Mouse (Mus musculus): ENCODE data around the gene Slc25a25. TPM values are rescaled to one million over a fixed set of nuclear protein-coding genes. Genes with fewer than 3 reads are reported as not detected.

The Slc25a25 gene
- polyA plus RNA-seq, 1 experiment: 11.2 TPM

DNA sequence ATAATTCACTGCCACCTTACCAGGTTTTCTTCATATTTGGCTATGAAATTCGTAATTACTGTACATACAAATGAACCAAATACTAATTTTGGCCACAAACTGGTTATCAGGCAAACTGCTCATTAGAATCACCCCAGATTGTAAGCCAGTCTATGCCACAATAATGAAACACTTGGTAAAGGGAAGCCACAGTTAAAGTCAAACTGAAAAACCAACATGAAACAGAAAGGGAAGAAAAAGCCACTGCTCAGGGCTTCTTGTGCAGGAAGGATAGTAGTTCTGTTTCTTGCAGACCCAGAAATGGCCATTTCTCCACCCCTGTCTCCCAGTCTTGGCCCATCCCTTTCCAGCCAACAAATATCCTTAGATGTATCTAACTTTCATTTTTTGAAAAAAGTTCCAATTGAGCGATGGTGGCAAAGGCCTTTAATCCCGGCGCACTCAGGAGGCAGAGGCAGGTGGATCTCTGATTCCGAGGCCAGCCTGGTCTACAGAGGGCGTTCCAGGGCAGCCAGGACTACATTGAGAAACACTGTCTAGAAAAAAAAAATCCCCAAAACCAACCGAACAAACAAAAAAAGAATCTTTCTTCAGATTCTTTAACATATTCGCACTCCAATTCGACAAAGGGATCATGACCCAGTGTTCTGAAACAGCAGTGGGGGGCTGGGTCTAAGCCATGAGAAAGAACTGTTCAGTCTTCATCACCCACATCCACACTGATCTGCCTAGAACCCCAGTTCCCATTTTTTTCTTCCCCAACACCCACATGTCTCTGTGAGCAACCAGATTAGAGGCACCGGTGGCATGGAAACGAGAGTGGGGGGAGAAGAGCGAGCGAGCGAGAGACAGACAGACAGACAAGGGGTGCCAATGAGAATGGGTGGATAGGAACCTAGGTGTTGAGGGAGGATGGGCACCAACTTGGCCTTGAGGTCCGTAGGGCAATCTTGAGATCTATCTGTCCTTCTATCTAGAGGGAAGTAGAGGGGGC lies 1.2 kb downstream of the Slc25a25 start, which contains the start of gene Naif1:
Gene Naif1 (plus strand): TSS at position 697 of the 994 bp plus-strand sequence.
- H3K36me3 ChIP-seq (ENCODE audit: control insufficient read depth, insufficient read depth): peaks cover 9% of the 10 kb centered on the region
- peak within 1 kb of the TSS; percentile 67 for H3ac ChIP-seq (ENCODE audit: control insufficient read depth, insufficient read length, low read depth)
- H3K79me2 ChIP-seq (ENCODE audit: control insufficient read depth, insufficient read depth): peaks cover 82% of the 10 kb centered on the region
- peak within 1 kb of the TSS; percentile 66 for H3K4me3 ChIP-seq (ENCODE audit: insufficient read depth, poor library complexity, severe bottlenecking)
- peaks cover 39% of the 10 kb centered on the region for H3K79me3 ChIP-seq (ENCODE audit: low read depth)
- H3K27me3 ChIP-seq (ENCODE audit: control insufficient read depth, insufficient read depth, insufficient read length): no peaks in the 10 kb centered on the region
- TF ChIP-seq CEBPB (IDR thresholded peaks at IDR 0.05; ENCODE audit: low read depth) (no peak), MYOG (IDR thresholded peaks at IDR 0.05; ENCODE audit: control insufficient read depth, extremely low read depth, insufficient read length) (no peak), MYOD1 (IDR thresholded peaks at IDR 0.05; ENCODE audit: control insufficient read depth, insufficient read length, low read depth) (no peak), FOSL1 (IDR thresholded peaks at IDR 0.05; ENCODE audit: insufficient read depth, low read length, poor library complexity, severe bottlenecking) (no peak), CTCF (IDR thresholded peaks at IDR 0.05; ENCODE audit: control insufficient read depth, insufficient read depth, insufficient read length) (no peak), MAX (IDR thresholded peaks at IDR 0.05) (no peak), USF1 (IDR thresholded peaks at IDR 0.05; ENCODE audit: low read depth) (no peak)

DNA sequence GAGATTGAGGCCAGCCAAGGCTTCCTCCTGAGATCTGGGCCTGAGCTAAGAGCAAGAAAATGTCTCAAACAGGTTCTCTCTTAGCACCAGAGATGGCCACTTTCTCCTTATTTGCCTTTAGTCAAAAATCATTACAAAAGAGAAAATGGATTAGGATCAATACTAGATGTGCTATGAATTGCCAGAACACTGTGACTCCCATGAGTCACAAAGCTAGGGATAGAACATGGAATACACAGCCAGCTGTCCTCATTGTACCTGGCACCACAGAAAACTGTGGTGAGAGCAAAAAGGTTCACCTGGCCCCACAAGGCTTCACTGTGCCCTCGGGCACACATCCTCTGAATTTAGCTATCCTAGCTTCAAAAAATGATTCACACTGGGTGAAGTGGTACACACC lies 2.8 kb downstream of the Slc25a25 start:
- peaks cover 15% of the 10 kb centered on the region for H3K36me3 ChIP-seq (ENCODE audit: control insufficient read depth, insufficient read depth)
- no peak overlapping the region for H3ac ChIP-seq (ENCODE audit: control insufficient read depth, insufficient read length, low read depth)
- H3K79me2 ChIP-seq (ENCODE audit: control insufficient read depth, insufficient read depth): peaks cover 89% of the 10 kb centered on the region
- peaks cover 39% of the 10 kb centered on the region for H3K79me3 ChIP-seq (ENCODE audit: low read depth)
- TF ChIP-seq CTCF (IDR thresholded peaks at IDR 0.05; ENCODE audit: control insufficient read depth, insufficient read depth, insufficient read length) (no peak), MYOD1 (IDR thresholded peaks at IDR 0.05; ENCODE audit: control insufficient read depth, insufficient read length, low read depth) (no peak), CEBPB (IDR thresholded peaks at IDR 0.05; ENCODE audit: low read depth) (no peak), MYOG (IDR thresholded peaks at IDR 0.05; ENCODE audit: control insufficient read depth, extremely low read depth, insufficient read length) (no peak), USF1 (IDR thresholded peaks at IDR 0.05; ENCODE audit: low read depth) (no peak), MAX (IDR thresholded peaks at IDR 0.05) (no peak), FOSL1 (IDR thresholded peaks at IDR 0.05; ENCODE audit: insufficient read depth, low read length, poor library complexity, severe bottlenecking) (no peak)
- no peaks in the 10 kb centered on the region for H3K27me3 ChIP-seq (ENCODE audit: control insufficient read depth, insufficient read depth, insufficient read length)
- no peak overlapping the region for H3K4me3 ChIP-seq (ENCODE audit: insufficient read depth, poor library complexity, severe bottlenecking)

DNA sequence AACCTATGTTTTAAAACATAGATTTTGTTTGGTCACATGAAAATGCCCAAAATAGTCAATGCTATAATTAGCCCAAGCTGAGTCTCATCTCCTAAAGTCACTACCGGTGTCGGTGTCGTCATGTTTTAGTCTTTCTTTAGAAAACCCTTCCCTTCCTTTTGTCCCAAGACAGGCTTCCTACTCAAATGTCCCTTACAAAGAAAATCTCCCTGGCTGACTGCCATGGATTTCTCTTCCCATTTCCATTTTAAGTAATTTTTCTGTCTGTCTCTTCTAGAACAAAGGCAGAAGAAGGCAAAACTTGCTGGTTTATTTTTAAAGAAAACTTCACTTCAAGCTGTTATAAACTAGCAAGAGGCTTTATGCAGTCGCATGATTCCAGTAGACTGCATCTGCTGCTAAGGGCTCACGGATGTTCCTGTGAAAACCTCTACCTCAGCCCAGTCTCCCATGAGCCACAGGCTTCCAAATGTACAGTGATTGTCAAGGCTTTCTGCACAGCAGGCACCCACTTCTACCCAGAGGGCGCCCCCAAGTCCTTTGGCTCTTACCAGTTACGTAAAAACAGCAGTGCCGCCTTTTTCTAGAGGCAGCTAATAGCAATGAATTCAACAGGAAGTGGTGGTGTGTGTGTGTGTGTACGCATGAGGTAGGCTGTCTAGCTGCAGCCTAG lies 3.8 kb downstream of the Slc25a25 start:
- H3K4me3 ChIP-seq (ENCODE audit: insufficient read depth, poor library complexity, severe bottlenecking): no peak overlapping the region
- H3K27me3 ChIP-seq (ENCODE audit: control insufficient read depth, insufficient read depth, insufficient read length): no peaks in the 10 kb centered on the region
- peaks cover 89% of the 10 kb centered on the region for H3K79me2 ChIP-seq (ENCODE audit: control insufficient read depth, insufficient read depth)
- peaks cover 15% of the 10 kb centered on the region for H3K36me3 ChIP-seq (ENCODE audit: control insufficient read depth, insufficient read depth)
- no peak overlapping the region for H3ac ChIP-seq (ENCODE audit: control insufficient read depth, insufficient read length, low read depth)
- H3K79me3 ChIP-seq (ENCODE audit: low read depth): peaks cover 39% of the 10 kb centered on the region
- TF ChIP-seq MAX (IDR thresholded peaks at IDR 0.05) (no peak), CTCF (IDR thresholded peaks at IDR 0.05; ENCODE audit: control insufficient read depth, insufficient read depth, insufficient read length) (no peak), MYOG (IDR thresholded peaks at IDR 0.05; ENCODE audit: control insufficient read depth, extremely low read depth, insufficient read length) (no peak), FOSL1 (IDR thresholded peaks at IDR 0.05; ENCODE audit: insufficient read depth, low read length, poor library complexity, severe bottlenecking) (no peak), CEBPB (IDR thresholded peaks at IDR 0.05; ENCODE audit: low read depth) (no peak), MYOD1 (IDR thresholded peaks at IDR 0.05; ENCODE audit: control insufficient read depth, insufficient read length, low read depth) (no peak)

DNA sequence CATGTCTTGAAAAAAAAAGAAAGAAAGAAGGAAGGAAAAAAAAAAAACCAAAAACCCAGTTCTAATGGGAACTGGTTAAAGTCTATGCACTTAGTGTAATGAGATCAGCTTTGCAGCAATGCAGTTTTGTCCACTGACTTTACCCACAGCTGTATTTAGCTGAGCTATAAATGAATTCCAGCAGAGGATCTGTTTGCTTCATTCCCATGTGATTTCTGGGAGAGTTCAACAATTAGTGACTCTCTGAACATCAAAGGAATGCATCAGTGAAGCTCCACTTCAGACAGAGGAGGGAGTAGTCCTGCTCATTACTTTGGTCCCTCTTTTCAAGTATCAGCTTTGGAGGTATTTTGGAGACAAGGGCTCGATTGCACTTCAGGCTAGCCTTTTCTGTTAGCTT lies 5.7 kb downstream of the Slc25a25 start:
- Histone ChIP-seq H3K4me3 (ENCODE audit: insufficient read depth, poor library complexity, severe bottlenecking) (no peak overlapping the region), H3K79me3 (ENCODE audit: low read depth) (peaks cover 40% of the 10 kb centered on the region), H3ac (ENCODE audit: control insufficient read depth, insufficient read length, low read depth) (no peak overlapping the region), H3K79me2 (ENCODE audit: control insufficient read depth, insufficient read depth) (peaks cover 100% of the 10 kb centered on the region), H3K27me3 (ENCODE audit: control insufficient read depth, insufficient read depth, insufficient read length) (no peaks in the 10 kb centered on the region), H3K36me3 (ENCODE audit: control insufficient read depth, insufficient read depth) (peaks cover 15% of the 10 kb centered on the region)
- TF ChIP-seq MYOD1 (IDR thresholded peaks at IDR 0.05; ENCODE audit: control insufficient read depth, insufficient read length, low read depth): no peak
- no peak for TF ChIP-seq USF1 (IDR thresholded peaks at IDR 0.05; ENCODE audit: low read depth)
- TF ChIP-seq CEBPB (IDR thresholded peaks at IDR 0.05; ENCODE audit: low read depth): no peak
- TF ChIP-seq FOSL1 (IDR thresholded peaks at IDR 0.05; ENCODE audit: insufficient read depth, low read length, poor library complexity, severe bottlenecking): no peak
- TF ChIP-seq CTCF (IDR thresholded peaks at IDR 0.05; ENCODE audit: control insufficient read depth, insufficient read depth, insufficient read length): no peak
- TF ChIP-seq MYOG (IDR thresholded peaks at IDR 0.05; ENCODE audit: control insufficient read depth, extremely low read depth, insufficient read length): no peak
- no peak for TF ChIP-seq MAX (IDR thresholded peaks at IDR 0.05)

DNA sequence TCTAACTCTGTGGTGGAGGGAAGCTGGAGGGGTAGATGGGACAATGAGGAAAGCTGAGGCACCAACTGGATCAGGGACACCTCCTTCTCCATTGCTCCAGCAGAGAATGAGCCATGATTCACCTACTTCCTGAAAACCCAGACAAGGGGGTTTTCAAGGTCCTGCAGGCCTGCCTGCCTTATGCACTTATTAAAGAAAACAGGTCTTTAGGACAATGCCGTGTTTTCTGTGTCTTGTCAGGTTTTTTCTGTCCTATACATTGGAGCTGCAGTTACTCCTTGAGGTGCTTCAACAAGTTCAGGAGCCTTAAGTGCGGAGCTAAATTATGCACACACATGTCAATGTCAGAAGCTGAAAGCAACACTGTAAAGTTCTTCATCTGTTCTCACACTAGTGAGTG lies 9.7 kb downstream of the Slc25a25 start:
- H3K27me3 ChIP-seq (ENCODE audit: control insufficient read depth, insufficient read depth, insufficient read length): no peaks in the 10 kb centered on the region
- no peak overlapping the region for H3K4me3 ChIP-seq (ENCODE audit: insufficient read depth, poor library complexity, severe bottlenecking)
- peaks cover 15% of the 10 kb centered on the region for H3K36me3 ChIP-seq (ENCODE audit: control insufficient read depth, insufficient read depth)
- H3K79me3 ChIP-seq (ENCODE audit: low read depth): peaks cover 34% of the 10 kb centered on the region
- H3ac ChIP-seq (ENCODE audit: control insufficient read depth, insufficient read length, low read depth): no peak overlapping the region
- TF ChIP-seq FOSL1 (IDR thresholded peaks at IDR 0.05; ENCODE audit: insufficient read depth, low read length, poor library complexity, severe bottlenecking): no peak
- TF ChIP-seq USF1 (IDR thresholded peaks at IDR 0.05; ENCODE audit: low read depth): no peak
- no peak for TF ChIP-seq MYOG (IDR thresholded peaks at IDR 0.05; ENCODE audit: control insufficient read depth, extremely low read depth, insufficient read length)
- no peak for TF ChIP-seq CTCF (IDR thresholded peaks at IDR 0.05; ENCODE audit: control insufficient read depth, insufficient read depth, insufficient read length)
- no peak for TF ChIP-seq CEBPB (IDR thresholded peaks at IDR 0.05; ENCODE audit: low read depth)
- TF ChIP-seq MYOD1 (IDR thresholded peaks at IDR 0.05; ENCODE audit: control insufficient read depth, insufficient read length, low read depth): no peak
- no peak for TF ChIP-seq MAX (IDR thresholded peaks at IDR 0.05)
- peaks cover 100% of the 10 kb centered on the region for H3K79me2 ChIP-seq (ENCODE audit: control insufficient read depth, insufficient read depth)
